Mouse (Mus musculus) MEL (cell line): ENCODE measurements around the gene Mypn. TPM values are rescaled to one million over a fixed set of nuclear protein-coding genes. Genes with fewer than 3 reads are reported as not detected.
A peak's percentile ranks its signal among the peaks of the same experiment; 100 is the strongest.

Experiments
- DNase-seq: peaks from one replicate; pipeline ENCODE4 v3.0.0; 2011; ENCODE audit warnings: low read depth, low spot score
- H3K27ac ChIP-seq: 2 replicates; pipeline ENCODE4 v1.5.1; 2012; ENCODE audit warnings: low read depth, mild to moderate bottlenecking, control low read depth, low read length, moderate library complexity; ENCODE audit not compliant: control insufficient read depth
- H3K27me3 ChIP-seq, 2 experiments: fragments of 150-350 bp in 1 of 2; sonication (generic) in 1 of 2; 2 replicates each; pipeline ENCODE4 v1.6.1; 2012; ENCODE audit warnings: low read length in 2 of 2, mild to moderate bottlenecking in 2 of 2, improper control_type of control experiment in 1 of 2, moderate library complexity in 1 of 2; ENCODE audit not compliant: insufficient read depth in 2 of 2, control insufficient read depth in 1 of 2
- H3K36me3 ChIP-seq, 2 experiments: 2 replicates each; pipeline ENCODE4 v1.6.1; 2012 to 2014; ENCODE audit warnings: low read length in 2 of 2, improper control_type of control experiment in 1 of 2, inconsistent platforms in 1 of 2, mild to moderate bottlenecking in 1 of 2; ENCODE audit not compliant: insufficient read depth in 2 of 2, control insufficient read depth in 1 of 2
- H3K4me1 ChIP-seq, 2 experiments: fragments of 150-350 bp in 1 of 2; sonication (generic) in 1 of 2; 2 replicates each; pipeline ENCODE4 v1.6.1; 2012; ENCODE audit warnings: low read length in 2 of 2, improper control_type of control experiment in 1 of 2, mild to moderate bottlenecking in 1 of 2; ENCODE audit not compliant: insufficient read depth in 2 of 2, control insufficient read depth in 1 of 2
- H3K4me3 ChIP-seq, 2 experiments: fragments of 150-350 bp in 1 of 2; sonication (generic) in 1 of 2; 2 replicates each; pipeline ENCODE4 v1.5.1; 2012; ENCODE audit warnings: low read depth in 2 of 2, low read length in 2 of 2, mild to moderate bottlenecking in 2 of 2, moderate library complexity in 2 of 2, control low read depth in 1 of 2, improper control_type of control experiment in 1 of 2; ENCODE audit not compliant: control insufficient read depth in 1 of 2, insufficient read depth in 1 of 2
- H3K79me2 ChIP-seq: 2 replicates; pipeline ENCODE4 v1.6.1; 2012; ENCODE audit warnings: mild to moderate bottlenecking, low read length, moderate library complexity; ENCODE audit not compliant: control insufficient read depth, poor library complexity, insufficient read depth
- H3K9ac ChIP-seq: 2 replicates; pipeline ENCODE4 v1.6.1; 2012; ENCODE audit warnings: low read depth, mild to moderate bottlenecking, control low read depth, low read length, moderate library complexity; ENCODE audit not compliant: control insufficient read depth, poor library complexity, severe bottlenecking
- H3K9me3 ChIP-seq: fragments of 150-350 bp; sonication (generic); replicated peaks from 2 replicates; pipeline ENCODE4 v1.6.1; 2012; ENCODE audit warnings: mild to moderate bottlenecking, low read length, improper control_type of control experiment, moderate library complexity; ENCODE audit not compliant: insufficient read depth
- BHLHE40 ChIP-seq: IDR thresholded peaks from 2 replicates; pipeline ENCODE4 v1.6.1; 2012; ENCODE audit warnings: low read depth, mild to moderate bottlenecking, inconsistent platforms, low read length, improper control_type of control experiment, borderline replicate concordance
- CHD1 ChIP-seq: IDR thresholded peaks from 2 replicates; pipeline ENCODE4 v1.6.1; 2012; ENCODE audit warnings: low read depth, mild to moderate bottlenecking, inconsistent platforms, low read length, improper control_type of control experiment
- CTCF ChIP-seq, 3 experiments: IDR thresholded peaks in 2 of 3; conservative IDR thresholded peaks in 1 of 3; 2 replicates each; pipeline ENCODE4 v1.5.1; 2011 to 2012; ENCODE audit warnings: low read length in 3 of 3, low read depth in 2 of 3, mild to moderate bottlenecking in 2 of 3, improper control_type of control experiment in 1 of 3, inconsistent platforms in 1 of 3, mixed read lengths in 1 of 3, moderate library complexity in 1 of 3; ENCODE audit not compliant: control insufficient read depth in 1 of 3, insufficient read depth in 1 of 3, poor library complexity in 1 of 3, severe bottlenecking in 1 of 3
- E2F4 ChIP-seq: IDR thresholded peaks from 2 replicates; pipeline ENCODE4 v1.6.1; 2011; ENCODE audit warnings: low read depth, low read length, improper control_type of control experiment, borderline replicate concordance
- ETS1 ChIP-seq: IDR thresholded peaks from 2 replicates; pipeline ENCODE4 v1.6.1; 2012; ENCODE audit warnings: low read depth, mild to moderate bottlenecking, inconsistent platforms, low read length, improper control_type of control experiment, moderate library complexity
- GABPA ChIP-seq: IDR thresholded peaks from 2 replicates; pipeline ENCODE4 v1.6.1; 2012; ENCODE audit warnings: low read depth, mild to moderate bottlenecking, inconsistent platforms, low read length, improper control_type of control experiment, moderate library complexity
- GATA1 ChIP-seq: IDR thresholded peaks from 2 replicates; pipeline ENCODE4 v1.6.1; 2011; ENCODE audit warnings: low read depth, low read length, improper control_type of control experiment
- KAT2A ChIP-seq: conservative IDR thresholded peaks from 2 replicates; pipeline ENCODE4 v1.6.1; 2012; ENCODE audit warnings: low read depth, low read length, improper control_type of control experiment, inconsistent platforms
- MAX ChIP-seq: IDR thresholded peaks from 2 replicates; pipeline ENCODE4 v1.6.1; 2011; ENCODE audit warnings: low read length, improper control_type of control experiment
- MAZ ChIP-seq: IDR thresholded peaks from 2 replicates; pipeline ENCODE4 v1.6.1; 2012; ENCODE audit warnings: low read depth, mild to moderate bottlenecking, inconsistent platforms, low read length, improper control_type of control experiment
- MEF2A ChIP-seq: IDR thresholded peaks from 2 replicates; pipeline ENCODE4 v1.6.1; 2014; ENCODE audit warnings: low read depth, mild to moderate bottlenecking, inconsistent platforms, low read length, improper control_type of control experiment; ENCODE audit not compliant: poor library complexity, insufficient replicate concordance, severe bottlenecking; ENCODE audit errors: extremely low read depth
- MXI1 ChIP-seq: IDR thresholded peaks from 2 replicates; pipeline ENCODE4 v1.6.1; 2011; ENCODE audit warnings: mild to moderate bottlenecking, low read depth, low read length, improper control_type of control experiment
- MYC ChIP-seq: IDR thresholded peaks from 2 replicates; pipeline ENCODE4 v1.6.1; 2011; ENCODE audit warnings: low read depth, mild to moderate bottlenecking, low read length, improper control_type of control experiment, moderate library complexity
- POLR2A ChIP-seq, 2 experiments: IDR thresholded peaks; 2 replicates each; pipeline ENCODE4 v1.6.1; 2011 to 2012; ENCODE audit warnings: low read length in 2 of 2, mild to moderate bottlenecking in 2 of 2, control low read depth in 1 of 2, improper control_type of control experiment in 1 of 2, low read depth in 1 of 2, moderate library complexity in 1 of 2; ENCODE audit not compliant: control insufficient read depth in 1 of 2, insufficient read depth in 1 of 2, poor library complexity in 1 of 2
- POLR2AphosphoS5 ChIP-seq: IDR thresholded peaks from 2 replicates; pipeline ENCODE4 v1.6.1; 2012; ENCODE audit warnings: low read depth, borderline replicate concordance, mild to moderate bottlenecking, inconsistent platforms, low read length, moderate library complexity, mixed read lengths
- RAD21 ChIP-seq: IDR thresholded peaks from 2 replicates; pipeline ENCODE4 v1.6.1; 2011; ENCODE audit warnings: mild to moderate bottlenecking, low read depth, low read length, improper control_type of control experiment
- SMC3 ChIP-seq: IDR thresholded peaks from 2 replicates; pipeline ENCODE4 v1.6.1; 2011; ENCODE audit warnings: low read depth, low read length, improper control_type of control experiment
- TCF12 ChIP-seq: IDR thresholded peaks from 2 replicates; pipeline ENCODE4 v1.6.1; 2014; ENCODE audit warnings: low read depth, mild to moderate bottlenecking, inconsistent platforms, low read length, improper control_type of control experiment, moderate library complexity
- ZC3H11A ChIP-seq: IDR thresholded peaks from 2 replicates; pipeline ENCODE4 v1.6.1; 2012; ENCODE audit warnings: low read depth, mild to moderate bottlenecking, inconsistent platforms, low read length, improper control_type of control experiment
- ZKSCAN1 ChIP-seq: IDR thresholded peaks from 2 replicates; pipeline ENCODE4 v1.6.1; 2012; ENCODE audit warnings: low read depth, mild to moderate bottlenecking, inconsistent platforms, low read length, improper control_type of control experiment, moderate library complexity
- ZNF384 ChIP-seq: IDR thresholded peaks from 2 replicates; pipeline ENCODE4 v1.6.1; 2012; ENCODE audit warnings: low read depth, mild to moderate bottlenecking, inconsistent platforms, low read length, improper control_type of control experiment
- polyA plus RNA-seq, 2 experiments: library from polyadenylated mRNA; stranded (reverse) in 1 of 2; unstranded in 1 of 2; fragments of >175 nt in 1 of 2; fragments of >200 nt in 1 of 2; gene quantifications; 2 replicates each; pipeline versions ENCODE4 v1.2.1 to v1.2.4; 2012; ENCODE audit warnings: low replicate concordance in 2 of 2, low read depth in 1 of 2; ENCODE audit not compliant: insufficient read length in 2 of 2, insufficient read depth in 1 of 2, missing spikeins in 1 of 2
- total RNA-seq: library from RNA; depleted of rRNA; stranded (reverse); fragments of 300-350 nt; gene quantifications from 2 replicates; pipeline ENCODE4 v1.2.3, GENCODE M21; 2012

The Mypn gene
- total and polyA plus RNA-seq, 3 experiments: not detected

- Histone ChIP-seq H3K79me2 (no peaks in the 10 kb centered on the region), H3K36me3 (no peaks in the 10 kb centered on the region)
- TF ChIP-seq GABPA (no peak), CTCF (IDR thresholded peaks at IDR 0.05 in 2 of 3, conservative IDR thresholded peaks at IDR 0.05 in 1 of 3; ENCODE audit: control insufficient read depth in 1 of 3, insufficient read depth in 1 of 3, low read depth in 2 of 3, low read length in 3 of 3, poor library complexity in 1 of 3, severe bottlenecking in 1 of 3) (peak; percentile 21 to 49 (median 40); a peak in 5 of 6 replicates), MAZ (no peak), TCF12 (no peak), SMC3 (peak; percentile 21), MAX (no peak), RAD21 (peak; percentile 34), ZNF384 (0 out of 2 replicates have a peak, but pooled peaks have one; percentile 15), BHLHE40 (no peak), ZC3H11A (no peak)
- TF ChIP-seq, all 39 proteins: peak for 4
- peak; percentile 10 for DNase-seq
- Histone ChIP-seq H3K4me1 (no peaks in the 10 kb centered on the region), H3K27me3 (no peaks in the 10 kb centered on the region; a peak in 1 of 4 replicates), H3K27ac (no peak overlapping the region), H3K4me3 (no peak overlapping the region), H3K9ac (no peak overlapping the region), H3K9me3 (no peaks in the 10 kb centered on the region)
Measured at GRCm38 (mm10) chr10:63117583-63117982, 86.2 kb downstream of the Mypn start.

- no peaks in the 10 kb centered on the region for H3K4me1 ChIP-seq
- no peak for DNase-seq
- no peaks in the 10 kb centered on the region for H3K9me3 ChIP-seq
- TF ChIP-seq POLR2A (IDR thresholded peaks at IDR 0.05; ENCODE audit: control insufficient read depth in 1 of 2, insufficient read depth in 1 of 2, low read depth in 1 of 2, low read length in 2 of 2, poor library complexity in 1 of 2) (no peak), GATA1 (no peak), ETS1 (no peak), GABPA (no peak), TCF12 (no peak), E2F4 (no peak), ZKSCAN1 (no peak), SMC3 (no peak), MYC (no peak), CTCF (IDR thresholded peaks at IDR 0.05 in 2 of 3, conservative IDR thresholded peaks at IDR 0.05 in 1 of 3; ENCODE audit: control insufficient read depth in 1 of 3, insufficient read depth in 1 of 3, low read depth in 2 of 3, low read length in 3 of 3, poor library complexity in 1 of 3, severe bottlenecking in 1 of 3) (no peak), MEF2A (no peak), KAT2A (no peak), MXI1 (no peak), MAZ (no peak), CHD1 (no peak), POLR2AphosphoS5 (no peak)
- no peaks in the 10 kb centered on the region; a peak in 1 of 4 replicates for H3K27me3 ChIP-seq
- no peak overlapping the region for H3K9ac ChIP-seq
- H3K36me3 ChIP-seq: no peaks in the 10 kb centered on the region
- H3K27ac ChIP-seq: no peak overlapping the region
- no peaks in the 10 kb centered on the region for H3K79me2 ChIP-seq
- H3K4me3 ChIP-seq: no peak overlapping the region
Measured at GRCm38 (mm10) chr10:63116376-63116775, 87.4 kb downstream of the Mypn start.
